Mouse (Mus musculus) cortical plate, adult 2 months (tissue): ENCODE measurements around the gene Gsto2.

Source experiments
- CTCF ChIP-seq: fragments of 200-500 bp; IDR thresholded peaks from 2 replicates; pipeline ENCODE4 v1.5.1; 2011; ENCODE audit warnings: mild to moderate bottlenecking, control low read depth, low read length; ENCODE audit not compliant: insufficient read depth; ENCODE audit errors: extremely low read depth
- POLR2A ChIP-seq: fragments of 200-500 bp; IDR thresholded peaks from 2 replicates; pipeline ENCODE4 v1.6.1; 2011; ENCODE audit warnings: mild to moderate bottlenecking, low read length, control low read depth; ENCODE audit not compliant: insufficient read depth; ENCODE audit errors: extremely low read depth

DNA sequence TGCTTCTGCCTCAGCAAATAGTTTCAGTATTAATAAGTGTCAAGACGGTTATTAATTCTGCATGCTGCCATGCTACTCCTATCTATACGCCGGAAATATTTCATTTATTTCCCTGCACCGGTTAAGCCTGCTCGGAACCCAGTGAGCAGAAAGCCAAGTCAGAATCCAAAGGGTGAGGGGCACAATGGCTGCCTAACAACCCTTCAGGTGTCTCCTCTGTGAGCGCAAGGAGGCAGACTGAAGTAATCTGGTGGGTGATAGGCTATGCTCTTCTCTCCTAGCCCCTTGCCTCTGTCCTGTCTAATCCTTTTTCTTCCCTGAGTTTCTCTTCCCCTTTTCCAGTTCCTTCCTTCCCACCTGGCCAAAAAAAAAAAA, 27.8 kb upstream of the Gsto2 start:
- TF ChIP-seq CTCF (no peak), POLR2A (no peak)
